Mouse (Mus musculus): ENCODE measurements around the gene Gm6096. TPM values are rescaled to one million over a fixed set of nuclear protein-coding genes. Genes with fewer than 3 reads are reported as not detected.

Gm6096 gene
- total RNA-seq, 1 experiment = not detected

DNA sequence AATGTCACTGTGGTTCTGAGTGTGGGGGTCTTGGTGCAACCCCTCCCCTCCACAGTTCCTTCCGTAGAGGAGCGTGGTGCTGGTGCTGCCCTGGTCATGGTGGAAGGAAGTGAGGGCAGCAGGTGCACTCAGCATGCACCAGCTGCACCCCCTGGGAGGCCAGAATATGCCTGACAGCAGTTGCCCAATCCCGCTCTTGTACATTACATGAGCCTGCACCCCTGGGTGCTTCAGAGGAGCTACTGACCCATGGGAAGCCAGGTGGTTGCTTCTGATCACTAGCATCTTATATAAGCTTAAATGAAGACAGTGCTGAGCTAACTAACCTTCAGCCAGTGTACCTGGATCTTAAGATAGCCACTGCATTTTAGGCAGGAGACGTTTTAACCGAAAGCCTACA lies 12.8 kb upstream of the Gm6096 start:
- TF ChIP-seq HCFC1 (IDR thresholded peaks at IDR 0.05; ENCODE audit: borderline replicate concordance, insufficient read depth, low read length) (no peak), MAFK (IDR thresholded peaks at IDR 0.05; ENCODE audit: insufficient read depth, low read depth, low read length) (no peak), CHD2 (IDR thresholded peaks at IDR 0.05; ENCODE audit: low read depth, low read length) (no peak), ZC3H11A (IDR thresholded peaks at IDR 0.05; ENCODE audit: borderline replicate concordance, low read depth, low read length) (no peak), ZNF384 (IDR thresholded peaks at IDR 0.05; ENCODE audit: low read depth, low read length) (no peak)
- no peak overlapping the region for H3K4me3 ChIP-seq (ENCODE audit: insufficient read depth in 1 of 2, low read depth in 1 of 2, low read length in 2 of 2, poor library complexity in 1 of 2, severe bottlenecking in 1 of 2)
- DNase-seq (ENCODE audit: low read depth, low spot score) = no peak
- peaks cover 28% of the 10 kb centered on the region for H3K36me3 ChIP-seq (ENCODE audit: control insufficient read depth, insufficient read depth, low read length, poor library complexity, severe bottlenecking)
- H3K9ac ChIP-seq (ENCODE audit: insufficient read depth, low read depth, low read length, poor library complexity, severe bottlenecking) = no peak overlapping the region
- no peak overlapping the region for H3K27ac ChIP-seq (ENCODE audit: insufficient read depth, low read depth, low read length, poor library complexity, severe bottlenecking)
- peaks cover 0 to 3% of the 10 kb centered on the region in 2 experiments; a peak in 1 of 4 replicates for H3K4me1 ChIP-seq (ENCODE audit: control insufficient read depth in 2 of 2, insufficient read depth in 2 of 2, low read length in 2 of 2, poor library complexity in 1 of 2)
- H3K9me3 ChIP-seq (ENCODE audit: control insufficient read depth, insufficient read depth, low read depth, low read length) = no peaks in the 10 kb centered on the region
- in situ Hi-C loops (cut with MboI; ENCODE audit: low sequenced_read_pairs in 2 of 2, unreplicated experiment in 2 of 2) = no loop called here

DNA sequence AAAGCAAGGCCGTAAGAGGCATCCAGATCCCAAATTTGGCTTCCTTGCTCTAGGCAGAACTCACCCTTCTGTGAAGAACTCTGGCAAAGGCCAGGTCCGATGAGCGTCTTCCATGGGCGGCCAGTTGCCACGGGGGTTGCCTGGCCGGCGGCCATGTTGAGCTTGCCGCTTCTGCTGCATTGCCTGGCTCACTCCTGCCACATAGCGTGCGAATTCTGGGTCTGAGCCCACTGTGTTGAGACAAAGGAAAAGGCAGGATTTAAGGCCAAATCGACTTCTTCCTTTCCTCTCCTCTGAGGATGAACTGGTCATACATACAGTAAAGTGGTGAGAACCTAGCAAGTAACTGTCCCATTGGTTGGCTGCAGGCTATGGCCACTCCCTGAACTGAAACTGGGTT lies 8.7 kb upstream of the Gm6096 start:
- Histone ChIP-seq H3K36me3 (ENCODE audit: control insufficient read depth, insufficient read depth, low read length, poor library complexity, severe bottlenecking) (peaks cover 29% of the 10 kb centered on the region), H3K9ac (ENCODE audit: insufficient read depth, low read depth, low read length, poor library complexity, severe bottlenecking) (peak overlapping the region; percentile 74), H3K4me3 (ENCODE audit: insufficient read depth in 1 of 2, low read depth in 1 of 2, low read length in 2 of 2, poor library complexity in 1 of 2, severe bottlenecking in 1 of 2) (peak overlapping the region; percentile 40 to 42), H3K4me1 (ENCODE audit: control insufficient read depth in 2 of 2, insufficient read depth in 2 of 2, low read length in 2 of 2, poor library complexity in 1 of 2) (peaks cover 0 to 3% of the 10 kb centered on the region in 2 experiments; a peak in 1 of 4 replicates), H3K27ac (ENCODE audit: insufficient read depth, low read depth, low read length, poor library complexity, severe bottlenecking) (no peak overlapping the region), H3K9me3 (ENCODE audit: control insufficient read depth, insufficient read depth, low read depth, low read length) (no peaks in the 10 kb centered on the region)
- no peak for DNase-seq (ENCODE audit: low read depth, low spot score)
- in situ Hi-C loops (cut with MboI; ENCODE audit: low sequenced_read_pairs in 2 of 2, unreplicated experiment in 2 of 2) = no loop called here
- TF ChIP-seq CHD2 (IDR thresholded peaks at IDR 0.05; ENCODE audit: low read depth, low read length) (no peak), ZC3H11A (IDR thresholded peaks at IDR 0.05; ENCODE audit: borderline replicate concordance, low read depth, low read length) (no peak), MAFK (IDR thresholded peaks at IDR 0.05; ENCODE audit: insufficient read depth, low read depth, low read length) (no peak), ZNF384 (IDR thresholded peaks at IDR 0.05; ENCODE audit: low read depth, low read length) (no peak), HCFC1 (IDR thresholded peaks at IDR 0.05; ENCODE audit: borderline replicate concordance, insufficient read depth, low read length) (no peak)

DNA sequence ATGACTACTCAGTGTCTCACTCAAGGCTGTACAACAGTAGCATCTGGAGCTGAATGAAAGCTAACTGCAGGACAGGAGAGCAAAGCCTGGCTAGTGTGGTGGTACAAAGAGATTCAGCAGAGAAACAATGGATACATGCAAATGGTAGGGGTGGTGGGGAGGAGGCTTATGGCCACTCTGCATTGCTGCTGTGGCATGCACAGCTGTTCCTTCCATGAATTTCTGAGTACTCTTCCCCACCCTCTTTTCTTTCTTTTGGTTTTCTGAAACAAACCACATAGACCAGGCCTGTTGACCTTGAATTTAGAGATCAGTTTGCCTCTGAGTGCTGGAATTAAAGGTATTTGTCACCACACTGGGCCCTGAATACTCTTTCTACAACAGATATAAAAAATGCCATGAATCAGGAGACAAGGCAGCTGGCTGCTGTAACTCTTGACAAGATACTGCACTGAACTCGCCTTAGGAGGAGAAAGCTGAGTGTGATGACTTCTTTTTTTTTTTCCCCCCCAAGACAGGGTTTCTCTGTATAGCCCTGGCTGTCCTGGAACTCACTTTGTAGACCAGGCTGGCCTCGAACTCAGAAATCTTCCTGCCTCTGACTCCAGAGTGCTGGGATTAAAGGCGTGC lies 3.9 kb upstream of the Gm6096 start:
- in situ Hi-C loops (cut with MboI; ENCODE audit: low sequenced_read_pairs in 2 of 2, unreplicated experiment in 2 of 2) = no loop called here
- no peak overlapping the region for H3K4me3 ChIP-seq (ENCODE audit: insufficient read depth in 1 of 2, low read depth in 1 of 2, low read length in 2 of 2, poor library complexity in 1 of 2, severe bottlenecking in 1 of 2)
- peaks cover 0 to 3% of the 10 kb centered on the region in 2 experiments; a peak in 1 of 4 replicates for H3K4me1 ChIP-seq (ENCODE audit: control insufficient read depth in 2 of 2, insufficient read depth in 2 of 2, low read length in 2 of 2, poor library complexity in 1 of 2)
- H3K9ac ChIP-seq (ENCODE audit: insufficient read depth, low read depth, low read length, poor library complexity, severe bottlenecking) = no peak overlapping the region
- H3K27ac ChIP-seq (ENCODE audit: insufficient read depth, low read depth, low read length, poor library complexity, severe bottlenecking) = no peak overlapping the region
- DNase-seq (ENCODE audit: low read depth, low spot score) = no peak
- peaks cover 10% of the 10 kb centered on the region for H3K36me3 ChIP-seq (ENCODE audit: control insufficient read depth, insufficient read depth, low read length, poor library complexity, severe bottlenecking)
- TF ChIP-seq ZNF384 (IDR thresholded peaks at IDR 0.05; ENCODE audit: low read depth, low read length) (no peak), CHD2 (IDR thresholded peaks at IDR 0.05; ENCODE audit: low read depth, low read length) (no peak), HCFC1 (IDR thresholded peaks at IDR 0.05; ENCODE audit: borderline replicate concordance, insufficient read depth, low read length) (no peak), ZC3H11A (IDR thresholded peaks at IDR 0.05; ENCODE audit: borderline replicate concordance, low read depth, low read length) (no peak), MAFK (IDR thresholded peaks at IDR 0.05; ENCODE audit: insufficient read depth, low read depth, low read length) (no peak)
- H3K9me3 ChIP-seq (ENCODE audit: control insufficient read depth, insufficient read depth, low read depth, low read length) = no peaks in the 10 kb centered on the region

DNA sequence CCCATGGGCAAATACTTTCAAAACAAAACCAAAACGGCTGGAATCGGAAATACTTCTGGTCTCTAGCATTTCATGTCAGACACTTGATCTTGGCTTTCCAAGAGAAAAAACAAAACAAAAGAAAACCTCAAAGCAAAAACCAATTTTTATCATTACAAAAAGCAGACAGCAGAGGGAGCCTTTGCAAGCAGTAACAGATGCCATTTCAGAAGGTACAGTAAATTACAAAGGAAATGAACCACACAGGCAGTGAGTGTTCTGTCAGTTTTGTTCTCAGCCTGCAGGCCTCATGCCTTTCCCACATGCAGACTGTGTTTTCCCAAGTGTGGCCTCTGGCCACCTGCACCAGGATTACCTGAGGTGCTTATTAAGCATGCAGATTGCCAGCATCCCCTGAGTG lies 1.2 kb downstream of the Gm6096 start:
- no peak overlapping the region for H3K9ac ChIP-seq (ENCODE audit: insufficient read depth, low read depth, low read length, poor library complexity, severe bottlenecking)
- H3K9me3 ChIP-seq (ENCODE audit: control insufficient read depth, insufficient read depth, low read depth, low read length) = no peaks in the 10 kb centered on the region
- no peaks in the 10 kb centered on the region for H3K4me1 ChIP-seq (ENCODE audit: control insufficient read depth in 2 of 2, insufficient read depth in 2 of 2, low read length in 2 of 2, poor library complexity in 1 of 2)
- H3K27ac ChIP-seq (ENCODE audit: insufficient read depth, low read depth, low read length, poor library complexity, severe bottlenecking) = no peak overlapping the region
- TF ChIP-seq CHD2 (IDR thresholded peaks at IDR 0.05; ENCODE audit: low read depth, low read length) (no peak), ZNF384 (IDR thresholded peaks at IDR 0.05; ENCODE audit: low read depth, low read length) (no peak), MAFK (IDR thresholded peaks at IDR 0.05; ENCODE audit: insufficient read depth, low read depth, low read length) (no peak), HCFC1 (IDR thresholded peaks at IDR 0.05; ENCODE audit: borderline replicate concordance, insufficient read depth, low read length) (no peak), ZC3H11A (IDR thresholded peaks at IDR 0.05; ENCODE audit: borderline replicate concordance, low read depth, low read length) (no peak)
- no peak for DNase-seq (ENCODE audit: low read depth, low spot score)
- H3K36me3 ChIP-seq (ENCODE audit: control insufficient read depth, insufficient read depth, low read length, poor library complexity, severe bottlenecking) = peaks cover 6% of the 10 kb centered on the region
- H3K4me3 ChIP-seq (ENCODE audit: insufficient read depth in 1 of 2, low read depth in 1 of 2, low read length in 2 of 2, poor library complexity in 1 of 2, severe bottlenecking in 1 of 2) = no peak overlapping the region
- in situ Hi-C loops (cut with MboI; ENCODE audit: low sequenced_read_pairs in 2 of 2, unreplicated experiment in 2 of 2) = loop anchor here in 1 of 2 experiments (10.0 kb wide), 1 partner anchor 103 kb away; no protein-coding TSS in a partner anchor
